Mouse (Mus musculus) testis, adult 2 months (tissue): ENCODE data around the gene Gpc4. TPM values are rescaled to one million over a fixed set of nuclear protein-coding genes. Genes with fewer than 3 reads are reported as not detected.

Source experiments
- H3K27ac ChIP-seq: fragments of 200-500 bp; 2 replicates; pipeline ENCODE4 v1.5.1; 2012; ENCODE audit warnings: low read depth, low read length; ENCODE audit not compliant: control insufficient read depth, insufficient read depth
- H3K27me3 ChIP-seq: fragments of 200-500 bp; 2 replicates; pipeline ENCODE4 v1.6.1; 2012; ENCODE audit warnings: mild to moderate bottlenecking, low read length, moderate library complexity; ENCODE audit not compliant: control insufficient read depth, insufficient read depth
- H3K36me3 ChIP-seq: fragments of 200-500 bp; 2 replicates; pipeline ENCODE4 v1.6.1; 2012; ENCODE audit warnings: mild to moderate bottlenecking, low read length; ENCODE audit not compliant: control insufficient read depth, insufficient read depth
- H3K4me1 ChIP-seq: fragments of 200-500 bp; 2 replicates; pipeline ENCODE4 v1.6.1; 2012; ENCODE audit warnings: low read length; ENCODE audit not compliant: control insufficient read depth, insufficient read depth
- H3K4me3 ChIP-seq: fragments of 200-500 bp; 2 replicates; pipeline ENCODE4 v1.5.1; 2012; ENCODE audit warnings: low read depth, mild to moderate bottlenecking, low read length, moderate library complexity, mixed read lengths; ENCODE audit not compliant: control insufficient read depth
- CTCF ChIP-seq: fragments of 200-500 bp; IDR thresholded peaks from 2 replicates; pipeline ENCODE4 v1.5.1; 2012; ENCODE audit warnings: low read depth, mild to moderate bottlenecking, inconsistent platforms, low read length, moderate library complexity; ENCODE audit not compliant: control insufficient read depth, insufficient read depth, insufficient replicate concordance
- POLR2A ChIP-seq: fragments of 200-500 bp; IDR thresholded peaks from 2 replicates; pipeline ENCODE4 v1.6.1; 2012; ENCODE audit warnings: low read depth, mild to moderate bottlenecking, inconsistent platforms, low read length, moderate library complexity; ENCODE audit not compliant: control insufficient read depth
- polyA plus RNA-seq: library from polyadenylated mRNA; depleted of rRNA; stranded (reverse); fragments of >200 nt; gene quantifications from 2 replicates; pipeline ENCODE4 v1.2.3, GENCODE M21; 2012

The Gpc4 gene
- polyA plus RNA-seq, 1 experiment, result 12.2 TPM

DNA sequence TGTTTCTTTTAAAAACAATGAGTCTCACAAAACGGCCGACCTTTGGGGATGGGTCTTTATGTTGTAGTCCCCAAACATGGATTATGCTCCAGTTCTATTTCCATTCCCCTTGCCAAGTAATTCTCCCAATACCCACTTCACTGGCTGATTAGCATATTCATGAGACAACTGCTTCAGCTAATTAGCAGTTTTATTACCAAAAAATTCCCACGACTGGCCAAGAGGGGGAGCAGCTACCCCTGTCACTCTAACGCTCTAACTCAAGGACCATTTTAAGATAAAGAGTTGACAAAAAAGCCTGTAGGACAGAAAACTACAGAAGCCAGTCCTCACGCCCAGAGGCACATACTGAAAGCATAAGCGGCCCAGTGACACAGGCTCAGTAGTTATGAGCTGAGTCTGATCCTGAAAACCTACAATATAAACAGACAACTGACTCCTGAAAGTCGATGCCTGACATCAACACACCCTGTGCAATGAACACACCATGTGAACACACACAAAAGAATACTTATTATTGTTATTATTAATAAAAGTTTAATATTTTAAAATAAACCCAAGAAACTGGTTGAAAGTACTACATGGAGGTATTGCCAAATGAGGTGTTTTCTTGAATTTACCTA lies 77.2 kb downstream of the Gpc4 start:
- H3K4me3 ChIP-seq, result no peak overlapping the region
- H3K36me3 ChIP-seq, result no peaks in the 10 kb centered on the region
- H3K27me3 ChIP-seq, result no peaks in the 10 kb centered on the region
- TF ChIP-seq POLR2A, result no peak
- H3K27ac ChIP-seq, result no peak overlapping the region
- no peaks in the 10 kb centered on the region for H3K4me1 ChIP-seq

DNA sequence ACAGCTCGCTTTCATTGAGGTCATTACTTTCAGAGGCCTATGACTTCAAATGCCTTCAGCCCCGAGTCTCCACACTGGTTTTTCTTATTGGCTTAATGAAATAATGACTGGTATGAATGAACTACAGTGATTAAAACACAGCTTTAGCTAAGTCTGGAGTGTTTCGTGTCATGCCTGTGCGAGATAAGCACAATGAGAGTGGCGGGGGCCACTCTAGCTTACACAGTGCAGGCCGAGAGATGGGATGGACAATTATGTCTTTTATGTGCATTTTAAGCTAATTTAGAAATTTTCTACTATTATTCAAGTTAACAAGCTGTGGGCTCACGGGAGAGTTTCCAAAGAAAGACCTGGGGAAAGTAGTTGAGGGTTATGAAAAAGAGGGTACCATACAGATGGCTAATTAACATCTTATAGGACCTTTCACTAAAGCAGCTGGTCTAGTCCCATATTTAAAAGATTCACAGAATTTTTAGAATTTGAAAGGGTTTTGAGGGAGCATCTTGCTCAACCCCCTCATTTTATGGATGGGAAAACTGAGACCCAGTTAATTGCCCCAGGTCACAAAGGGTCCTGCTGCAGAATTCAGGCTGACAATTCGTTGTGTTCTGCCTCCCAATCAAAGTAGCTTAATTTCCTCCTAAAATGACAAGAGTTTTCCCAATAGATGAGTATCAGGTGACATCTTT lies 78.0 kb downstream of the Gpc4 start:
- H3K4me1 ChIP-seq, result no peaks in the 10 kb centered on the region
- TF ChIP-seq POLR2A, result no peak
- no peak for TF ChIP-seq CTCF
- no peak overlapping the region for H3K27ac ChIP-seq
- H3K36me3 ChIP-seq, result no peaks in the 10 kb centered on the region
- H3K27me3 ChIP-seq, result no peaks in the 10 kb centered on the region
- no peak overlapping the region for H3K4me3 ChIP-seq

DNA sequence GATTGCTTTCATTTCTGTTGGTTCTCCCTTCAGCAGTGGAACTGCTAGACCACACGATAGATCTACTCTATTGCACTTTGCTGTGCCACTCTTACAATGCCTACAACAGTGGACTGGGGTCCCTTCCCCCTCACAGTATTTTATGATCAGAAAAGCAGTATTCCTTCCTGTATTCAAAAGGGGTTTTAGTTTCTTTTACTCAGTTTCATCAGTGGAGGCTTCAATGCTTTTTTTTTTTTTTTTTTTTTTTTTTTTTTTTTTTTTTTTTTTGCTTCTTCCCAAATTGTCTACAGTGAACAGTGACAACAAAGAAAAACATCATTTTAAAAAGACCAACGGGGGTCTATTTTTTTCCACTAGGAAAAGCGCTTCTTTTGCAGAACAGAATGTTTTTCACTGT lies 81.5 kb downstream of the Gpc4 start:
- Histone ChIP-seq H3K36me3 (no peaks in the 10 kb centered on the region), H3K4me1 (no peaks in the 10 kb centered on the region), H3K27me3 (no peaks in the 10 kb centered on the region), H3K27ac (no peak overlapping the region), H3K4me3 (no peak overlapping the region)
- TF ChIP-seq POLR2A (no peak), CTCF (no peak)

DNA sequence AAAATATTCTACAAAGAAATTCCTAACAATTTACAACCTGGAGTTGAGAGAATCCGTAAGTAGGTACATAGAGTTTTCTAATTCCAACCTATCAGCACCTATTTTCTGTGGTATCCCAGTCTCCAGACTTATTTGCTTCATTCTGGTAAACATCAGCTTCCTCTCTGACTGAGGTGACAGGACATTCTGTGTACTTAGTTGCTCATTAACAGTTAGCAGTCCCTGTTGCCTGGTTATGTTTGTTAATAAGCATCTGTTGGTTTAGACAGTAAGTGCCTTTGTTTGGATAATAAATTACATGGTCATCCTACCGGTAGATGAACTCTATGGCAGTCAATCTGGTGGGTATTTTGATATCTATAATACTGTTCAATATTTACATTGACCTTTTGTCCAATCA lies 92.6 kb downstream of the Gpc4 start:
- H3K27ac ChIP-seq, result no peak overlapping the region
- H3K4me1 ChIP-seq, result no peaks in the 10 kb centered on the region
- H3K36me3 ChIP-seq, result no peaks in the 10 kb centered on the region
- no peak overlapping the region for H3K4me3 ChIP-seq
- TF ChIP-seq CTCF (no peak), POLR2A (no peak)
- no peaks in the 10 kb centered on the region for H3K27me3 ChIP-seq

DNA sequence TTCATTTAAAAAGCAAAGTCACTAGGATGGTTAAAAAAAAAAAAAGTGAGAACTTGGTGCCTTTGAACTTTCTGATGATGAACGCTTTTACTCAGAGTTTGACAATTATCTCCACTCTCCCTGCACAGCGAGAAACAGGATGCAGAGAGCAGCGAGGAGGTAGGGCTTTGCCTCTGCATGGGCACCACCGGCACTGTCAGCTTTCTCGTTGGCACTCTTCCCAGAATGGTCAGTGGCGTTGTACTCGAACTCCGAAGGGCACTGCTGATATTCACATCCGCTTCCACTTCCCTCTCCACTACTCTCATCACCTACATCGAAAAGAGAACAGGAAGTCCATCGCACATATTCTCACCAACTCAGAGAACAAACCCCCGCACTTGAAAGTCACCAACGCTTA lies 111.6 kb downstream of the Gpc4 start:
- no peaks in the 10 kb centered on the region for H3K27me3 ChIP-seq
- no peaks in the 10 kb centered on the region for H3K36me3 ChIP-seq
- H3K4me3 ChIP-seq, result no peak overlapping the region
- no peak overlapping the region for H3K27ac ChIP-seq
- H3K4me1 ChIP-seq, result no peaks in the 10 kb centered on the region
- TF ChIP-seq CTCF, result no peak

DNA sequence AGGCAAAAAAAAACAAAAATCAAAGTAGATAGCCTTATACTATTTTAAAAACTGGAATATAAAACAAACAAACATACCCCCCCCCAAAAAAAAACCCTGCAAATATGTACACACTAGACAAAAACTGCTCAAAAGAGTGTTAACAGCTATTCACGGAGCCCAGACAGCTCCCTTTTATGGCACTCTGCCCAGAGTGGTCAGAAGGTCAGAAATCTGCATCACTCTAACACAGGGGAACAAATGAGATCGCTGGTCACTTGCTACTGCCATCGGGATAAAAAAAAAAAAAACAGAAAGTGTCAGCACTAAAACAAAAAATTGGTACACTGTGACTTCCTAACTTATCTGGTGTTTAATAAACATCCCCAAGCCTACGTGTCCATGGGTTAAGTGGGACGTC lies 113.0 kb downstream of the Gpc4 start:
- Histone ChIP-seq H3K27ac (no peak overlapping the region), H3K36me3 (no peaks in the 10 kb centered on the region), H3K27me3 (no peaks in the 10 kb centered on the region), H3K4me3 (no peak overlapping the region), H3K4me1 (no peaks in the 10 kb centered on the region)
- TF ChIP-seq POLR2A (no peak), CTCF (no peak)

DNA sequence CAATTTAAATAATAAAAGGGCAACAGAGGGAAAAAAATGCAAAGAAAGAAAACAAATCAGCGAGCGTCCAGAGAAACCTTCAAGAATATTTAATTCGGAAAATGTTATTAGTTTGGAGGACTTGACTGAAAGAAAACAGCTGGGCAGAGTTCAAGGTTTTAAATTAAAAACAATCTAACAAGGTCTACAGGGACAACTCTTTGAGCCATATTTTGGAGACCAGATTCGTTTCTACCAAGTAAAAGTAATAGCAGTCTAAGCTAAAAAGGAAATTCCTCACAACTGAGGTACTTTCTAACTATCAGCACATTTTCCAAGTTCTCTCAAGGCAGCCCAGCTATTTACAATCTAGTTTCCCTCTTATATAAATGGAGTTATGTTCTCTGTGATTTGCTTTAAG lies 114.1 kb downstream of the Gpc4 start:
- H3K27ac ChIP-seq, result no peak overlapping the region
- H3K27me3 ChIP-seq, result no peaks in the 10 kb centered on the region
- TF ChIP-seq POLR2A (no peak), CTCF (no peak)
- no peak overlapping the region for H3K4me3 ChIP-seq
- no peaks in the 10 kb centered on the region for H3K36me3 ChIP-seq
- H3K4me1 ChIP-seq, result no peaks in the 10 kb centered on the region

DNA sequence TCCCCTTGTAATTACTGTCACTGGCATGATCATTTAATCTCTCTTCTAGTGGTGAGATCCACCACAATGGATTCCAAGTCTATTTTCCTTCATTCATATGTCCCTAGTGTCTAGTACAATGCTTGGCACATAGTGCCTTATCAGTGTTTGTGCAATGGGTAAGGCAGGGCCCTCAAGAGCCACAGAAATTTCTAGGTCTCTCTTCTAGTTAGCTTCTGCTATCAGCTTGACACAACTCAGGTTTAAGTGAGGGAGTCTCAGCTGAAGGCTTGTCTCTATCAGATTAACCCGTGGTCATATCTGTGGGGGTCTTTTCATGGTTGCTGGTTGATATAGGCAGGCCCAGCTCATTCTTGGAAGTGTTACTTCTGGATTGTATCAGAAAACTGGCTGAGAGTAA lies 125.2 kb downstream of the Gpc4 start:
- Histone ChIP-seq H3K27me3 (no peaks in the 10 kb centered on the region), H3K36me3 (no peaks in the 10 kb centered on the region), H3K4me3 (no peak overlapping the region), H3K4me1 (no peaks in the 10 kb centered on the region), H3K27ac (no peak overlapping the region)
- no peak for TF ChIP-seq CTCF
- no peak for TF ChIP-seq POLR2A
